22 mouse cellular contexts compared by ENCODE assay signal in genomic region chr1:165868659-165869058, GRCm38 (mm10).
DNase-seq lines count a peak whose midpoint lies in the region; ATAC-seq and TF ChIP-seq lines count a peak whose summit lies in the region.
"Had no signal": no experiment of that assay in that cellular context is flagged by ENCODE, and none has a peak within 500 bp of the region (broad histone marks: within the 10 kb centered on the region; RNA-seq: fewer than 3 reads in every experiment).

No protein-coding gene starts in this region.

- 73% methylated on average over 8 of the region's 8 CpGs for WGBS in liver, embryonic 11.5 days
- WGBS in liver, embryonic 12.5 days (ENCODE audit: insufficient replicate concordance) = 53% methylated on average over 8 of the region's 8 CpGs
- 71% methylated on average over 8 of the region's 8 CpGs for WGBS in lung, postnatal 0 days

- H3K36me3 ChIP-seq in liver, embryonic 11.5 days (ENCODE audit: control insufficient read depth, insufficient read depth, low read length) = peaks cover 2% of the 10 kb centered on the region; the same call in 1 of the 2 replicates
- H3K36me3 ChIP-seq in liver, embryonic 12.5 days = peaks cover 7% of the 10 kb centered on the region; the same call in 1 of the 2 replicates
- H3K36me3 ChIP-seq in MEL (ENCODE audit: control insufficient read depth in 1 of 2, insufficient read depth in 2 of 2, low read length in 2 of 2) = peaks cover 0 to 75% of the 10 kb centered on the region in 2 experiments; a peak in 2 of 4 replicates
- no peaks in the 10 kb centered on the region for H3K36me3 ChIP-seq in lung, postnatal 0 days (ENCODE audit: insufficient read depth, low read length)
- H3K36me3 ChIP-seq: embryonic facial prominence, embryonic 15.5 days; hindbrain, embryonic 15.5 days had no signal

- peak; percentile 70 to 78 for TF ChIP-seq EP300 in MEL (IDR thresholded peaks at IDR 0.05; ENCODE audit: low read depth in 1 of 2, low read length in 2 of 2)
- TF ChIP-seq EP300 in lung, postnatal 0 days (IDR thresholded peaks at IDR 0.05) = no peak

- H3K4me3 ChIP-seq in liver, embryonic 11.5 days (ENCODE audit: low read depth, low read length) = no peak overlapping the region
- no peak overlapping the region for H3K4me3 ChIP-seq in liver, embryonic 12.5 days
- peak overlapping the region; percentile 17 to 19; a peak in 2 of 4 replicates for H3K4me3 ChIP-seq in MEL (ENCODE audit: control insufficient read depth in 1 of 2, insufficient read depth in 1 of 2, low read depth in 2 of 2, low read length in 2 of 2)
- H3K4me3 ChIP-seq in lung, postnatal 0 days (ENCODE audit: low read depth, low read length) = no peak overlapping the region
- H3K4me3 ChIP-seq: embryonic facial prominence, embryonic 15.5 days; erythroblast, embryonic 14.5 days; forebrain, embryonic 10.5 days; gastrocnemius, adult 2 months; heart, embryonic 12.5 days; hindbrain, embryonic 15.5 days had no signal

- peaks cover 15% of the 10 kb centered on the region for H3K79me2 ChIP-seq in MEL (ENCODE audit: control insufficient read depth, insufficient read depth, low read length, poor library complexity)

- no peaks in the 10 kb centered on the region for H3K27me3 ChIP-seq in liver, embryonic 11.5 days (replicated peaks; ENCODE audit: control insufficient read depth, insufficient read depth, low read length)
- no peaks in the 10 kb centered on the region for H3K27me3 ChIP-seq in liver, embryonic 12.5 days (replicated peaks)
- no peaks in the 10 kb centered on the region for H3K27me3 ChIP-seq in MEL (ENCODE audit: control insufficient read depth in 1 of 2, insufficient read depth in 2 of 2, low read length in 2 of 2)
- no peaks in the 10 kb centered on the region for H3K27me3 ChIP-seq in lung, postnatal 0 days (replicated peaks; ENCODE audit: insufficient read depth, low read length)
- H3K27me3 ChIP-seq: embryonic facial prominence, embryonic 15.5 days; heart, embryonic 12.5 days; hindbrain, embryonic 15.5 days; Patski had no signal

- TF ChIP-seq CTCF in MEL (IDR thresholded peaks at IDR 0.05 in 2 of 3, conservative IDR thresholded peaks at IDR 0.05 in 1 of 3; ENCODE audit: control insufficient read depth in 1 of 3, insufficient read depth in 1 of 3, low read depth in 2 of 3, low read length in 3 of 3, poor library complexity in 1 of 3, severe bottlenecking in 1 of 3) = no peak
- TF ChIP-seq CTCF in lung, postnatal 0 days (IDR thresholded peaks at IDR 0.05) = no peak

- no peak for TF ChIP-seq POLR2A in MEL (IDR thresholded peaks at IDR 0.05; ENCODE audit: control insufficient read depth in 1 of 2, insufficient read depth in 1 of 2, low read depth in 1 of 2, low read length in 2 of 2, poor library complexity in 1 of 2)

- no peak for DNase-seq in liver, embryonic 11.5 days (ENCODE audit: low spot score)
- DNase-seq in CD4-positive helper T cell, adult 2 months (ENCODE audit: low read depth, low spot score) = peak; percentile 39
- DNase-seq in MEL (ENCODE audit: low read depth, low spot score) = peak; percentile 82
- DNase-seq in lung, postnatal 0 days (ENCODE audit: low spot score) = no peak
- no peak for DNase-seq in layer of hippocampus, adult 8-10 months (ENCODE audit: low spot score in 2 of 2)
- DNase-seq: adrenal gland, adult 2 months; adrenal gland, postnatal 25 days; cerebellum, adult 18-20 months; cerebellum, adult 9-11 months; embryo, embryonic 11 days; gastrocnemius, adult 2 months; gastrocnemius, postnatal 25 days had no signal

- H3K27ac ChIP-seq in liver, embryonic 11.5 days (ENCODE audit: low read depth, low read length) = no peak overlapping the region
- H3K27ac ChIP-seq in liver, embryonic 12.5 days = no peak overlapping the region
- H3K27ac ChIP-seq in MEL (ENCODE audit: control insufficient read depth, low read depth, low read length) = peak overlapping the region; percentile 73
- H3K27ac ChIP-seq in lung, postnatal 0 days (ENCODE audit: low read length) = no peak overlapping the region
- H3K27ac ChIP-seq: embryonic facial prominence, embryonic 15.5 days; forebrain, embryonic 10.5 days; gastrocnemius, adult 2 months; hindbrain, embryonic 15.5 days had no signal

- no peaks in the 10 kb centered on the region for H3K9me3 ChIP-seq in liver, embryonic 11.5 days (ENCODE audit: control insufficient read depth, low read length)
- H3K9me3 ChIP-seq in liver, embryonic 12.5 days (replicated peaks) = no peaks in the 10 kb centered on the region
- H3K9me3 ChIP-seq in MEL (replicated peaks; ENCODE audit: insufficient read depth, low read length) = no peaks in the 10 kb centered on the region
- H3K9me3 ChIP-seq in lung, postnatal 0 days (ENCODE audit: low read length) = no peaks in the 10 kb centered on the region
- H3K9me3 ChIP-seq: embryonic facial prominence, embryonic 15.5 days; forebrain, embryonic 10.5 days; G1E; heart, embryonic 12.5 days; hindbrain, embryonic 15.5 days had no signal

- peak; percentile 20; the same call in 1 of the 2 replicates for ATAC-seq in liver, embryonic 11.5 days (replicated peaks; ENCODE audit: low FRiP score)
- ATAC-seq in liver, embryonic 12.5 days = no peak; the same call in 1 of the 2 replicates
- peak; percentile 68 for ATAC-seq in megakaryocyte progenitor cell, adult 5-6 weeks (replicated peaks; ENCODE audit: poor library complexity)
- no peak for ATAC-seq in lung, postnatal 0 days
- ATAC-seq: forebrain, embryonic 14.5 days; Patski had no signal

- peaks cover 5% of the 10 kb centered on the region; the same call in 1 of the 2 replicates for H3K4me1 ChIP-seq in liver, embryonic 11.5 days (replicated peaks; ENCODE audit: control insufficient read depth, insufficient read depth, low read length)
- peaks cover 15% of the 10 kb centered on the region for H3K4me1 ChIP-seq in liver, embryonic 12.5 days
- H3K4me1 ChIP-seq in MEL (ENCODE audit: control insufficient read depth in 1 of 2, insufficient read depth in 2 of 2, low read length in 2 of 2) = peaks cover 30 to 46% of the 10 kb centered on the region in 2 experiments
- H3K4me1 ChIP-seq in lung, postnatal 0 days (ENCODE audit: insufficient read depth, low read depth, low read length) = no peaks in the 10 kb centered on the region

- no peak overlapping the region for H3K9ac ChIP-seq in liver, embryonic 11.5 days (ENCODE audit: low read depth, low read length)
- H3K9ac ChIP-seq in liver, embryonic 12.5 days = no peak overlapping the region
- H3K9ac ChIP-seq in MEL (ENCODE audit: control insufficient read depth, low read depth, low read length, poor library complexity, severe bottlenecking) = peak overlapping the region; percentile 45
- H3K9ac ChIP-seq in lung, postnatal 0 days (replicated peaks; ENCODE audit: low read depth) = no peak overlapping the region
- H3K9ac ChIP-seq: embryonic facial prominence, embryonic 15.5 days; heart, embryonic 12.5 days; hindbrain, embryonic 15.5 days had no signal

- H3K4me2 ChIP-seq in liver, embryonic 11.5 days = no peak overlapping the region
- no peak overlapping the region for H3K4me2 ChIP-seq in liver, embryonic 12.5 days
- no peak overlapping the region for H3K4me2 ChIP-seq in lung, postnatal 0 days (replicated peaks; ENCODE audit: low read depth, low read length)
- H3K4me2 ChIP-seq: embryonic facial prominence, embryonic 15.5 days; heart, embryonic 12.5 days; hindbrain, embryonic 15.5 days had no signal

- TF ChIP-seq RAD21 in MEL (IDR thresholded peaks at IDR 0.05; ENCODE audit: low read depth, low read length) = no peak

TF ChIP-seq in MEL, 35 proteins besides CTCF, POLR2A, EP300 and RAD21 (continues in another document):
- TF ChIP-seq ETS1 (IDR thresholded peaks at IDR 0.05; ENCODE audit: low read depth, low read length) = peak; percentile 80
- no peak for TF ChIP-seq USF1 (IDR thresholded peaks at IDR 0.05; ENCODE audit: low read depth, low read length)
- TF ChIP-seq E2F4 (IDR thresholded peaks at IDR 0.05; ENCODE audit: borderline replicate concordance, low read depth, low read length) = no peak
- TF ChIP-seq USF2 (IDR thresholded peaks at IDR 0.05; ENCODE audit: borderline replicate concordance in 1 of 2, insufficient read depth in 1 of 2, low read depth in 1 of 2, low read length in 2 of 2) = no peak
- peak; percentile 54 for TF ChIP-seq TAL1 (IDR thresholded peaks at IDR 0.05; ENCODE audit: low read length)
- no peak for TF ChIP-seq ZC3H11A (IDR thresholded peaks at IDR 0.05; ENCODE audit: low read depth, low read length)
- no peak for TF ChIP-seq MEF2A (IDR thresholded peaks at IDR 0.05; ENCODE audit: extremely low read depth, insufficient replicate concordance, low read depth, low read length, poor library complexity, severe bottlenecking)
- TF ChIP-seq MYB (IDR thresholded peaks at IDR 0.05; ENCODE audit: low read depth, low read length) = no peak
- peak; percentile 61 for TF ChIP-seq TCF12 (IDR thresholded peaks at IDR 0.05; ENCODE audit: low read depth, low read length)
- no peak for TF ChIP-seq POLR2AphosphoS2 (IDR thresholded peaks at IDR 0.05; ENCODE audit: low read length)
- no peak for TF ChIP-seq KAT2A (conservative IDR thresholded peaks at IDR 0.05; ENCODE audit: low read depth, low read length)
- no peak for TF ChIP-seq NRF1 (IDR thresholded peaks at IDR 0.05; ENCODE audit: insufficient read depth, low read depth, low read length, poor library complexity, severe bottlenecking)
- TF ChIP-seq HCFC1 (IDR thresholded peaks at IDR 0.05; ENCODE audit: low read depth, low read length) = no peak
- TF ChIP-seq JUND (IDR thresholded peaks at IDR 0.05; ENCODE audit: low read depth, low read length) = no peak
- TF ChIP-seq MAZ (IDR thresholded peaks at IDR 0.05; ENCODE audit: low read depth, low read length) = no peak
- TF ChIP-seq NELFE (IDR thresholded peaks at IDR 0.05; ENCODE audit: low read depth, low read length) = no peak
- peak; percentile 10; the same call in 1 of the 2 replicates for TF ChIP-seq MAFK (IDR thresholded peaks at IDR 0.05; ENCODE audit: borderline replicate concordance, low read depth, low read length)
- peak; percentile 44; the same call in 1 of the 2 replicates for TF ChIP-seq MXI1 (IDR thresholded peaks at IDR 0.05; ENCODE audit: low read depth, low read length)
- TF ChIP-seq MAX (IDR thresholded peaks at IDR 0.05; ENCODE audit: low read length) = no peak
- TF ChIP-seq SIN3A (IDR thresholded peaks at IDR 0.05; ENCODE audit: low read length) = peak; percentile 69
- TF ChIP-seq CHD1 (IDR thresholded peaks at IDR 0.05; ENCODE audit: low read depth, low read length) = no peak
- no peak for TF ChIP-seq ZKSCAN1 (IDR thresholded peaks at IDR 0.05; ENCODE audit: low read depth, low read length)
- no peak for TF ChIP-seq SMC3 (IDR thresholded peaks at IDR 0.05; ENCODE audit: low read depth, low read length)
- TF ChIP-seq CHD2 (IDR thresholded peaks at IDR 0.05; ENCODE audit: low read length) = no peak
- peak; percentile 80 for TF ChIP-seq GATA1 (IDR thresholded peaks at IDR 0.05; ENCODE audit: low read depth, low read length)
- TF ChIP-seq TBP (IDR thresholded peaks at IDR 0.05; ENCODE audit: low read depth, low read length) = no peak
- peak; percentile 71; the same call in 1 of the 2 replicates for TF ChIP-seq ZNF384 (IDR thresholded peaks at IDR 0.05; ENCODE audit: low read depth, low read length)

Comparison
In these comparisons a context has a peak if more than half of its experiments do, and no peak if none do; other contexts are left out.
1. ATAC-seq: peak in liver, embryonic 11.5 days (single experiment) and megakaryocyte progenitor cell, adult 5-6 weeks (single experiment); none in liver, embryonic 12.5 days (single experiment) and lung, postnatal 0 days (single experiment).
2. DNase-seq: peak in CD4-positive helper T cell, adult 2 months (single experiment) and MEL (single experiment); none in liver, embryonic 11.5 days (single experiment), lung, postnatal 0 days (single experiment) and layer of hippocampus, adult 8-10 months (0 of 2).
3. H3K4me3 ChIP-seq: peak in MEL (2 of 2); none in liver, embryonic 11.5 days (single experiment), liver, embryonic 12.5 days (single experiment) and lung, postnatal 0 days (single experiment).